11 mouse cellular contexts compared by ENCODE assay signal in genomic region chr7:142506501-142506900, GRCm38 (mm10). TPM values are rescaled to one million over a fixed set of nuclear protein-coding genes. Genes with fewer than 3 reads are reported as not detected.
DNase-seq lines count a peak whose midpoint lies in the region; ATAC-seq and TF ChIP-seq lines count a peak whose summit lies in the region.
"Had no signal": no experiment of that assay in that cellular context is flagged by ENCODE, and none has a peak within 500 bp of the region (broad histone marks: within the 10 kb centered on the region; RNA-seq: fewer than 3 reads in every experiment).

No protein-coding gene starts in this region.

- H3K4me1 ChIP-seq in heart, embryonic 11.5 days (ENCODE audit: control insufficient read depth, insufficient read depth, low read length): peaks cover 29% of the 10 kb centered on the region
- peaks cover 16% of the 10 kb centered on the region for H3K4me1 ChIP-seq in embryonic facial prominence, embryonic 11.5 days (ENCODE audit: control insufficient read depth, insufficient read depth, low read length)
- peaks cover 11% of the 10 kb centered on the region for H3K4me1 ChIP-seq in hindbrain, postnatal 0 days (ENCODE audit: insufficient read depth, low read length)
- peaks cover 4% of the 10 kb centered on the region; the same call in 1 of the 2 replicates for H3K4me1 ChIP-seq in midbrain, postnatal 0 days (ENCODE audit: insufficient read depth, low read length)
- peaks cover 12% of the 10 kb centered on the region for H3K4me1 ChIP-seq in liver, embryonic 11.5 days (replicated peaks; ENCODE audit: control insufficient read depth, insufficient read depth, low read length)

- H3K4me3 ChIP-seq in heart, embryonic 11.5 days (ENCODE audit: low read depth, low read length): no peak overlapping the region
- no peak overlapping the region for H3K4me3 ChIP-seq in embryonic facial prominence, embryonic 11.5 days (ENCODE audit: low read depth, low read length)
- H3K4me3 ChIP-seq in hindbrain, postnatal 0 days (ENCODE audit: low read length): no peak overlapping the region
- H3K4me3 ChIP-seq in midbrain, postnatal 0 days (ENCODE audit: low read depth, low read length): no peak overlapping the region
- H3K4me3 ChIP-seq in liver, embryonic 11.5 days (ENCODE audit: low read depth, low read length): no peak overlapping the region

- TF ChIP-seq CTCF in hindbrain, postnatal 0 days (IDR thresholded peaks at IDR 0.05; ENCODE audit: low read depth): no peak
- no peak for TF ChIP-seq CTCF in midbrain, postnatal 0 days (IDR thresholded peaks at IDR 0.05)

- no peaks in the 10 kb centered on the region for H3K27me3 ChIP-seq in heart, embryonic 11.5 days (ENCODE audit: control insufficient read depth, insufficient read depth, low read length)
- no peaks in the 10 kb centered on the region for H3K27me3 ChIP-seq in embryonic facial prominence, embryonic 11.5 days (ENCODE audit: control insufficient read depth, insufficient read depth, low read length)
- no peaks in the 10 kb centered on the region for H3K27me3 ChIP-seq in hindbrain, postnatal 0 days (ENCODE audit: insufficient read depth, low read length)
- no peaks in the 10 kb centered on the region for H3K27me3 ChIP-seq in midbrain, postnatal 0 days (ENCODE audit: insufficient read depth, low read length)
- H3K27me3 ChIP-seq in liver, embryonic 11.5 days (replicated peaks; ENCODE audit: control insufficient read depth, insufficient read depth, low read length): no peaks in the 10 kb centered on the region

- DNase-seq in heart, adult 8-10 months (ENCODE audit: low spot score): no peak
- DNase-seq in embryonic facial prominence, embryonic 11.5 days (ENCODE audit: low spot score): no peak
- DNase-seq in hindbrain, postnatal 0 days (ENCODE audit: low spot score): peak; percentile 24
- DNase-seq in midbrain, postnatal 0 days (ENCODE audit: low spot score): peak; percentile 41
- no peak for DNase-seq in gastrocnemius, postnatal 25 days
- no peak for DNase-seq in liver, embryonic 11.5 days (ENCODE audit: low spot score)
- DNase-seq: cerebellum, adult 11 months had no signal

- no peaks in the 10 kb centered on the region for H3K9me3 ChIP-seq in heart, embryonic 11.5 days (replicated peaks; ENCODE audit: control insufficient read depth, low read length)
- no peaks in the 10 kb centered on the region for H3K9me3 ChIP-seq in embryonic facial prominence, embryonic 11.5 days (replicated peaks; ENCODE audit: control insufficient read depth, low read length)
- no peaks in the 10 kb centered on the region for H3K9me3 ChIP-seq in hindbrain, postnatal 0 days (ENCODE audit: low read length)
- H3K9me3 ChIP-seq in midbrain, postnatal 0 days (ENCODE audit: low read length): no peaks in the 10 kb centered on the region
- no peaks in the 10 kb centered on the region for H3K9me3 ChIP-seq in liver, embryonic 11.5 days (ENCODE audit: control insufficient read depth, low read length)

- no peak overlapping the region for H3K4me2 ChIP-seq in heart, embryonic 11.5 days
- no peak overlapping the region for H3K4me2 ChIP-seq in embryonic facial prominence, embryonic 11.5 days (ENCODE audit: low read depth, low read length)
- no peak overlapping the region for H3K4me2 ChIP-seq in hindbrain, postnatal 0 days (ENCODE audit: low read depth, low read length)
- H3K4me2 ChIP-seq in midbrain, postnatal 0 days (ENCODE audit: low read depth, low read length, poor library complexity, severe bottlenecking): no peak overlapping the region
- H3K4me2 ChIP-seq in liver, embryonic 11.5 days: no peak overlapping the region

- H3K27ac ChIP-seq in heart, embryonic 11.5 days (ENCODE audit: low read depth, low read length): 0 out of 2 replicates have a peak overlapping the region, but pooled peaks have one; percentile 0
- H3K27ac ChIP-seq in embryonic facial prominence, embryonic 11.5 days (replicated peaks; ENCODE audit: low read depth, low read length): peak overlapping the region; percentile 52; the same call in 1 of the 2 replicates
- no peak overlapping the region for H3K27ac ChIP-seq in hindbrain, postnatal 0 days
- H3K27ac ChIP-seq in midbrain, postnatal 0 days (ENCODE audit: low read depth, low read length): no peak overlapping the region
- H3K27ac ChIP-seq in liver, embryonic 11.5 days (ENCODE audit: low read depth, low read length): no peak overlapping the region

- H3K36me3 ChIP-seq in heart, embryonic 11.5 days (ENCODE audit: control insufficient read depth, insufficient read depth, low read length): no peaks in the 10 kb centered on the region
- no peaks in the 10 kb centered on the region for H3K36me3 ChIP-seq in embryonic facial prominence, embryonic 11.5 days (replicated peaks; ENCODE audit: control insufficient read depth, insufficient read depth, low read depth, low read length)
- H3K36me3 ChIP-seq in hindbrain, postnatal 0 days (ENCODE audit: insufficient read depth, low read length): no peaks in the 10 kb centered on the region
- H3K36me3 ChIP-seq in midbrain, postnatal 0 days (ENCODE audit: insufficient read depth, low read length): no peaks in the 10 kb centered on the region
- H3K36me3 ChIP-seq in liver, embryonic 11.5 days (ENCODE audit: control insufficient read depth, insufficient read depth, low read length): no peaks in the 10 kb centered on the region

- H3K9ac ChIP-seq in heart, embryonic 11.5 days (ENCODE audit: low read depth, low read length): no peak overlapping the region
- peak overlapping the region; percentile 9 for H3K9ac ChIP-seq in embryonic facial prominence, embryonic 11.5 days (replicated peaks; ENCODE audit: low read length)
- H3K9ac ChIP-seq in hindbrain, postnatal 0 days (replicated peaks; ENCODE audit: low read length): no peak overlapping the region
- H3K9ac ChIP-seq in midbrain, postnatal 0 days (replicated peaks; ENCODE audit: low read length, poor library complexity, severe bottlenecking): no peak overlapping the region
- H3K9ac ChIP-seq in liver, embryonic 11.5 days (ENCODE audit: low read depth, low read length): no peak overlapping the region

- WGBS in heart, embryonic 11.5 days (ENCODE audit: insufficient replicate concordance): 36% methylated on average over 4 of the region's 4 CpGs
- 45% methylated on average over 4 of the region's 4 CpGs for whole genome bisulfite sequencing in embryonic facial prominence, embryonic 11.5 days
- 21% methylated on average over 4 of the region's 4 CpGs for WGBS in hindbrain, postnatal 0 days
- 14% methylated on average over 4 of the region's 4 CpGs for WGBS in midbrain, postnatal 0 days
- WGBS in liver, embryonic 11.5 days: 52% methylated on average over 4 of the region's 4 CpGs

- no peak for ATAC-seq in heart, embryonic 11.5 days (replicated peaks; ENCODE audit: insufficient number of reproducible peaks, low FRiP score, low TSS enrichment)
- ATAC-seq in embryonic facial prominence, embryonic 11.5 days (replicated peaks; ENCODE audit: insufficient number of reproducible peaks, low FRiP score, low TSS enrichment, low read depth): peak; percentile 19; the same call in 1 of the 2 replicates
- ATAC-seq in hindbrain, postnatal 0 days: peak; percentile 27; the same call in 1 of the 2 replicates
- peak; percentile 44; the same call in 1 of the 2 replicates for ATAC-seq in midbrain, postnatal 0 days (ENCODE audit: low FRiP score)
- no peak for ATAC-seq in activated CD4-positive, CD25-positive, alpha-beta regulatory T cell, adult 4 months
- ATAC-seq in liver, embryonic 11.5 days (replicated peaks; ENCODE audit: low FRiP score): no peak; the same call in 1 of the 2 replicates
- ATAC-seq: inflammation-experienced regulatory T-cells, adult 6 months had no signal

RNA-seq across cellular contexts. Expression of gene Tnnt3, which starts 7.9 kb away (rescaled TPM):
- polyA plus RNA-seq in heart, embryonic 11.5 days (2014; fragmentation: Nextera tagmentation; extraction: Ambion mirVana): 16.0 and 16.3 TPM in 2 replicates
- total RNA-seq in heart, adult 8-10 months (2022): 10 to 100 TPM in 1 of 4 experiments, 1 to 10 TPM in 3; 7.6 to 13.6 (median 9.6) TPM
- 1.5 and 2.8 TPM in 2 replicates for polyA plus RNA-seq in embryonic facial prominence, embryonic 11.5 days (2014; fragmentation: Nextera tagmentation; extraction: Ambion mirVana)
- total RNA-seq in hindbrain, postnatal 0 days (2014; rRNA removed): 1.3 and 4.7 TPM in 2 replicates
- 3.1 and 3.9 TPM in 2 replicates for polyA plus RNA-seq in hindbrain, postnatal 0 days (2015; fragmentation: Nextera tagmentation; extraction: Ambion mirVana)
- total RNA-seq in midbrain, postnatal 0 days (2014; rRNA removed): 1.3 and 1.5 TPM in 2 replicates
- polyA plus RNA-seq in midbrain, postnatal 0 days (2015; fragmentation: Nextera tagmentation; extraction: Ambion mirVana): 2.0 and 3.1 TPM in 2 replicates
- 1 to 10 TPM; 2.8 to 3.0 TPM for polyA plus RNA-seq in activated CD4-positive, CD25-positive, alpha-beta regulatory T cell, adult 4 months (2017; shearing (Covaris generic))
- total RNA-seq in gastrocnemius, postnatal 25 days (2021): over 10,000 TPM; 28,170 to 31,317 TPM
- polyA plus RNA-seq in liver, embryonic 11.5 days (2014; fragmentation: Nextera tagmentation; extraction: Ambion mirVana): 1.5 and 2.4 TPM in 2 replicates
- polyA plus RNA-seq: liver, adult 2 months had no signal

RNA-seq across cellular contexts. Expression of gene Mrpl23, which starts 26.0 kb away (rescaled TPM):
- 15.4 and 19.3 TPM in 2 replicates for polyA plus RNA-seq in heart, embryonic 11.5 days (2014; fragmentation: Nextera tagmentation; extraction: Ambion mirVana)
- 10 to 100 TPM in 2 of 4 experiments, 1 to 10 TPM in 1, under 1 TPM in 1; 0.90 to 35.4 (median 16.1) TPM for total RNA-seq in heart, adult 8-10 months (2022)
- 16.4 and 17.2 TPM in 2 replicates for polyA plus RNA-seq in embryonic facial prominence, embryonic 11.5 days (2014; fragmentation: Nextera tagmentation; extraction: Ambion mirVana)
- total RNA-seq in hindbrain, postnatal 0 days (2014; rRNA removed): 64.0 and 69.3 TPM in 2 replicates
- polyA plus RNA-seq in hindbrain, postnatal 0 days (2015; fragmentation: Nextera tagmentation; extraction: Ambion mirVana): 17.4 and 25.5 TPM in 2 replicates
- total RNA-seq in midbrain, postnatal 0 days (2014; rRNA removed): 56.3 and 60.8 TPM in 2 replicates
- 24.6 and 30.1 TPM in 2 replicates for polyA plus RNA-seq in midbrain, postnatal 0 days (2015; fragmentation: Nextera tagmentation; extraction: Ambion mirVana)
- polyA plus RNA-seq in activated CD4-positive, CD25-positive, alpha-beta regulatory T cell, adult 4 months (2017; shearing (Covaris generic)): 10 to 100 TPM; 10.2 to 31.9 TPM
- total RNA-seq in gastrocnemius, postnatal 25 days (2021): 10 to 100 TPM in 1 of 2 experiments, 1 to 10 TPM in 1; 8.6 to 18.3 TPM
- polyA plus RNA-seq in liver, embryonic 11.5 days (2014; fragmentation: Nextera tagmentation; extraction: Ambion mirVana): 20.8 and 22.2 TPM in 2 replicates

RNA-seq across cellular contexts. Expression of gene Lsp1, which starts 45.9 kb away (rescaled TPM):
- polyA plus RNA-seq in heart, embryonic 11.5 days (2014; fragmentation: Nextera tagmentation; extraction: Ambion mirVana): 31.4 and 32.1 TPM in 2 replicates
- 10 to 100 TPM; 24.0 to 40.3 (median 31.7) TPM for total RNA-seq in heart, adult 8-10 months (2022)
- 23.3 and 23.7 TPM in 2 replicates for polyA plus RNA-seq in embryonic facial prominence, embryonic 11.5 days (2014; fragmentation: Nextera tagmentation; extraction: Ambion mirVana)
- 4.6 and 16.6 TPM in 2 replicates for total RNA-seq in hindbrain, postnatal 0 days (2014; rRNA removed)
- polyA plus RNA-seq in hindbrain, postnatal 0 days (2015; fragmentation: Nextera tagmentation; extraction: Ambion mirVana): 6.6 and 7.2 TPM in 2 replicates
- 5.1 and 11.0 TPM in 2 replicates for total RNA-seq in midbrain, postnatal 0 days (2014; rRNA removed)
- 5.3 and 8.7 TPM in 2 replicates for polyA plus RNA-seq in midbrain, postnatal 0 days (2015; fragmentation: Nextera tagmentation; extraction: Ambion mirVana)
- polyA plus RNA-seq in activated CD4-positive, CD25-positive, alpha-beta regulatory T cell, adult 4 months (2017; shearing (Covaris generic)): 1,000 to 10,000 TPM; 1,487 to 1,560 TPM
- total RNA-seq in gastrocnemius, postnatal 25 days (2021): 10 to 100 TPM; 43.2 to 60.3 TPM
- 19.2 and 20.7 TPM in 2 replicates for polyA plus RNA-seq in liver, embryonic 11.5 days (2014; fragmentation: Nextera tagmentation; extraction: Ambion mirVana)

Comparison
In these comparisons a context has a peak if more than half of its experiments do, and no peak if none do; other contexts are left out.
1. ATAC-seq: peak in embryonic facial prominence, embryonic 11.5 days (single experiment), hindbrain, postnatal 0 days (single experiment) and midbrain, postnatal 0 days (single experiment); none in heart, embryonic 11.5 days (single experiment), activated CD4-positive, CD25-positive, alpha-beta regulatory T cell, adult 4 months (single experiment) and liver, embryonic 11.5 days (single experiment).
2. H3K27ac ChIP-seq: peak in heart, embryonic 11.5 days (single experiment) and embryonic facial prominence, embryonic 11.5 days (single experiment); none in hindbrain, postnatal 0 days (single experiment), midbrain, postnatal 0 days (single experiment) and liver, embryonic 11.5 days (single experiment).
3. DNase-seq: peak in hindbrain, postnatal 0 days (single experiment) and midbrain, postnatal 0 days (single experiment); none in heart, adult 8-10 months (single experiment), embryonic facial prominence, embryonic 11.5 days (single experiment), gastrocnemius, postnatal 25 days (single experiment) and liver, embryonic 11.5 days (single experiment).
4. RNA of gene Lsp1, which starts 45.9 kb away (polyA plus RNA-seq): 1,487 to 1,560 TPM in activated CD4-positive, CD25-positive, alpha-beta regulatory T cell, adult 4 months; 31.4 to 32.1 TPM in heart, embryonic 11.5 days, 23.3 to 23.7 TPM in embryonic facial prominence, embryonic 11.5 days, 19.2 to 20.7 TPM in liver, embryonic 11.5 days, 6.6 to 7.2 TPM in hindbrain, postnatal 0 days and 5.3 to 8.7 TPM in midbrain, postnatal 0 days; every median in the first group is over 10 times any median in the second.